Mouse (Mus musculus) kidney, adult 2 months (tissue): Measurements from ENCODE around the gene Sh2d3c. TPM values are rescaled to one million over a fixed set of nuclear protein-coding genes. Genes with fewer than 3 reads are reported as not detected.
A peak's percentile ranks its signal among the peaks of the same experiment; 100 is the strongest.

Experiments
- DNase-seq: peaks from one replicate; pipeline ENCODE4 v3.0.0; 2021
- H3K27ac ChIP-seq: fragments of 200-500 bp; 2 replicates; pipeline ENCODE4 v1.5.1; 2012; ENCODE audit warnings: low read depth, low read length, control low read depth, inconsistent platforms; ENCODE audit not compliant: insufficient read depth
- H3K27me3 ChIP-seq: fragments of 200-500 bp; replicated peaks from 2 replicates; pipeline ENCODE4 v1.6.1; 2012; ENCODE audit warnings: mild to moderate bottlenecking, moderate library complexity, low read length, inconsistent platforms; ENCODE audit not compliant: control insufficient read depth, insufficient read depth
- H3K36me3 ChIP-seq: fragments of 200-500 bp; 2 replicates; pipeline ENCODE4 v1.6.1; 2012; ENCODE audit warnings: mild to moderate bottlenecking, moderate library complexity, low read length, inconsistent platforms; ENCODE audit not compliant: control insufficient read depth, insufficient read depth
- H3K4me1 ChIP-seq: fragments of 200-500 bp; 2 replicates; pipeline ENCODE4 v1.6.1; 2011; ENCODE audit warnings: low read length; ENCODE audit not compliant: control insufficient read depth, insufficient read depth
- H3K4me3 ChIP-seq: fragments of 200-500 bp; 2 replicates; pipeline ENCODE4 v1.5.1; 2011; ENCODE audit warnings: mild to moderate bottlenecking, low read depth, low read length, control low read depth; ENCODE audit not compliant: insufficient read depth
- CTCF ChIP-seq: fragments of 200-500 bp; conservative IDR thresholded peaks from 2 replicates; pipeline ENCODE4 v1.5.1; 2011; ENCODE audit warnings: low read depth, mild to moderate bottlenecking, control low read depth, low read length, moderate library complexity, mixed read lengths; ENCODE audit not compliant: insufficient read depth, insufficient read length
- POLR2A ChIP-seq: fragments of 200-500 bp; IDR thresholded peaks from one replicate; pipeline ENCODE4 v1.6.1; 2011; ENCODE audit warnings: low read depth, low read length, control low read depth
- WGBS: fragments of 180-500 bp; shearing (Covaris S2); methylation state at CpG from one replicate; pipeline ENCODE4 v1.1.7; 2018; 5-methylcytosine and 5-hydroxymethylcytosine counted together
- polyA plus RNA-seq: library from polyadenylated mRNA; depleted of rRNA; stranded (reverse); fragments of >200 nt; gene quantifications from 2 replicates; pipeline ENCODE4 v1.2.3, GENCODE M21; 2012

Sh2d3c gene
- polyA plus RNA-seq, 1 experiment, result 30.4 TPM

GRCm38 (mm10) chr2:32775359-32776074 is 54.7 kb downstream of the Sh2d3c start, which contains the start of the genes Ttc16 and Ptrh1:
Gene Ttc16, minus strand, starts transcription at chr2:32775633.
Gene Ptrh1, plus strand, starts transcription at chr2:32775786.
- peak within 1 kb of the TSS; percentile 94 for H3K27ac ChIP-seq
- H3K27me3 ChIP-seq, result no peaks in the 10 kb centered on the region
- no peaks in the 10 kb centered on the region for H3K36me3 ChIP-seq
- no peak for TF ChIP-seq POLR2A
- TF ChIP-seq CTCF, result 0 out of 2 replicates have a peak, but pooled peaks have one; percentile 3
- under 1% methylated on average over 46 of the region's 46 CpGs for WGBS
- no peaks in the 10 kb centered on the region; the same call in 1 of the 2 replicates for H3K4me1 ChIP-seq
- peak within 1 kb of the TSS; percentile 75 for H3K4me3 ChIP-seq
- peak; percentile 99 for DNase-seq

GRCm38 (mm10) chr2:32776192-32776591 is 55.3 kb downstream of the Sh2d3c start:
- Histone ChIP-seq H3K4me1 (no peaks in the 10 kb centered on the region; the same call in 1 of the 2 replicates), H3K36me3 (no peaks in the 10 kb centered on the region), H3K4me3 (no peak overlapping the region), H3K27me3 (no peaks in the 10 kb centered on the region), H3K27ac (no peak overlapping the region)
- no peak for TF ChIP-seq CTCF
- no peak for TF ChIP-seq POLR2A
- WGBS, result 24% methylated on average over 22 of the region's 22 CpGs
- DNase-seq, result no peak

- Histone ChIP-seq H3K4me3 (no peak overlapping the region), H3K27me3 (no peaks in the 10 kb centered on the region), H3K4me1 (no peaks in the 10 kb centered on the region; the same call in 1 of the 2 replicates), H3K27ac (no peak overlapping the region), H3K36me3 (no peaks in the 10 kb centered on the region)
- DNase-seq, result no peak
- WGBS, result 94% methylated on average over 6 of the region's 6 CpGs
- no peak for TF ChIP-seq POLR2A
These were observed 57.2 kb downstream of the Sh2d3c start for GRCm38 (mm10) chr2:32778081-32778480.

GRCm38 (mm10) chr2:32779131-32779530 is 58.3 kb downstream of the Sh2d3c start:
- TF ChIP-seq CTCF (peak; percentile 81), POLR2A (no peak)
- peak; percentile 63 for DNase-seq
- Histone ChIP-seq H3K36me3 (no peaks in the 10 kb centered on the region), H3K27ac (no peak overlapping the region), H3K4me3 (no peak overlapping the region), H3K27me3 (no peaks in the 10 kb centered on the region), H3K4me1 (no peaks in the 10 kb centered on the region; the same call in 1 of the 2 replicates)
- 26% methylated on average over 8 of the region's 8 CpGs for WGBS

- H3K4me1 ChIP-seq, result no peaks in the 10 kb centered on the region; the same call in 1 of the 2 replicates
- no peak for TF ChIP-seq POLR2A
- TF ChIP-seq CTCF, result no peak
- WGBS, result 94% methylated on average over 6 of the region's 6 CpGs
- H3K27ac ChIP-seq, result no peak overlapping the region
- no peak for DNase-seq
- no peaks in the 10 kb centered on the region for H3K36me3 ChIP-seq
- H3K27me3 ChIP-seq, result no peaks in the 10 kb centered on the region
- H3K4me3 ChIP-seq, result no peak overlapping the region
These were observed 58.9 kb downstream of the Sh2d3c start for GRCm38 (mm10) chr2:32779714-32780113.

- Histone ChIP-seq H3K4me3 (no peak overlapping the region), H3K4me1 (no peaks in the 10 kb centered on the region), H3K36me3 (no peaks in the 10 kb centered on the region), H3K27ac (no peak overlapping the region), H3K27me3 (no peaks in the 10 kb centered on the region)
- no peak for DNase-seq
- 80% methylated on average over 6 of the region's 6 CpGs for WGBS
- TF ChIP-seq CTCF (no peak), POLR2A (no peak)
These were observed 60.9 kb downstream of the Sh2d3c start for GRCm38 (mm10) chr2:32781710-32782109.

GRCm38 (mm10) chr2:32784048-32784681 is 63.3 kb downstream of the Sh2d3c start, which contains the start of gene Cfap157:
Gene Cfap157, minus strand, starts transcription at chr2:32784428.
- no peak for TF ChIP-seq POLR2A
- TF ChIP-seq CTCF, result no peak
- H3K36me3 ChIP-seq, result no peaks in the 10 kb centered on the region
- no peak within 1 kb of the TSS for H3K4me3 ChIP-seq
- no peak within 1 kb of the TSS for H3K27ac ChIP-seq
- no peaks in the 10 kb centered on the region for H3K4me1 ChIP-seq
- 62% methylated on average over 4 of the region's 4 CpGs for WGBS
- DNase-seq, result peak; percentile 51
- no peaks in the 10 kb centered on the region for H3K27me3 ChIP-seq
